Mouse (Mus musculus): Measurements from ENCODE around the gene Dnajc30.
"Not testable (repeated sequence)": the region's sequence is repeated elsewhere in the genome, so short reads cannot be mapped to it uniquely, and the experiment has no call there.

Gene Dnajc30

GRCm38 (mm10) chr5:135064382-135064766, 372 bp downstream of the Dnajc30 start:
- DNase-seq (ENCODE audit: low spot score in 2 of 2), result no peak

GRCm38 (mm10) chr5:135064909-135065446, 976 bp downstream of the Dnajc30 start, which contains the start of gene Bud23:
Gene Bud23, minus strand, starts transcription at chr5:135064959.
- not testable (repeated sequence) for DNase-seq (ENCODE audit: low spot score in 2 of 2)

GRCm38 (mm10) chr5:135066008-135066407, 2.0 kb downstream of the Dnajc30 start:
- DNase-seq (ENCODE audit: low spot score in 2 of 2), result no peak

GRCm38 (mm10) chr5:135070448-135070847, 6.4 kb downstream of the Dnajc30 start:
- DNase-seq (ENCODE audit: low spot score in 2 of 2), result no peak

DNA sequence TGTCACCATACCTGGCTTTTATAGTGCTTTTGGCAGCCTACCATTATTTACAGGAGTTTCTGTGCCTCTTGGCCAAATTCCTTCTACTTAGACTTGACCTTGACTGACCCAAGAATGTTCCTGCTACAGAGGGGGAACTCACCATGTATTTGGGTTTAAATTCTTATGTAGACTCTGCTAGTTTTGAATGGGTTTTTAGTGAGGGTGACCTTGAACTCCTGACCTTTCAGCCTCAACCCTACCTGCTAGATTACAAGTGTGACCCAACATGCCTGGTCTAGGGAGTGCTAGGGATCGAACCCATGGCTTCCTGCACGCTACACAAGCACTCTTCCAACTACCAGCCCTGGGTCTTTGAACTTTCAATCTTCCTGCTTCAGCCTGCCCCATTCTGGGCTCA, 8.1 kb downstream of the Dnajc30 start:
- DNase-seq (ENCODE audit: low spot score in 2 of 2), result no peak

DNA sequence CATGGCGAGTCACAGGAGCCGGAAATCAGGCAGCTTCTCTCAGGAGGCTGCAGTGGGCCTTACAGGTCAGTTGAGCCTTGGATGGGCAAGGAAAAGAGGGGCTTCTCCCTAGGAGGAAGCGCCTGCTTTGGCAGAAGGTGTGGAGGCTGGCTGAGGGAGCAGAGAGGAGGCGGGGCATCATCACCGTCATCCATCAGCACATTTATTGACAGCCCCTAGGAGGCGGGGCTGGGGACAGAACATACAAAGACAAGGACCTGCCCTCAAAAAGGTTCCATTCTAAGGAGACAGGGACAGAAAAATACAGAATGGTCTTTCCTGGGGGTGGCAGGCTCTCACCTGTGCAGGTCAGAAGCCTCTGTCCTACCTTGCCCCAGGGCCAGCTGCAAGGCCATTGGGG, 8.7 kb downstream of the Dnajc30 start:
- no peak for DNase-seq (ENCODE audit: low spot score in 2 of 2)

DNA sequence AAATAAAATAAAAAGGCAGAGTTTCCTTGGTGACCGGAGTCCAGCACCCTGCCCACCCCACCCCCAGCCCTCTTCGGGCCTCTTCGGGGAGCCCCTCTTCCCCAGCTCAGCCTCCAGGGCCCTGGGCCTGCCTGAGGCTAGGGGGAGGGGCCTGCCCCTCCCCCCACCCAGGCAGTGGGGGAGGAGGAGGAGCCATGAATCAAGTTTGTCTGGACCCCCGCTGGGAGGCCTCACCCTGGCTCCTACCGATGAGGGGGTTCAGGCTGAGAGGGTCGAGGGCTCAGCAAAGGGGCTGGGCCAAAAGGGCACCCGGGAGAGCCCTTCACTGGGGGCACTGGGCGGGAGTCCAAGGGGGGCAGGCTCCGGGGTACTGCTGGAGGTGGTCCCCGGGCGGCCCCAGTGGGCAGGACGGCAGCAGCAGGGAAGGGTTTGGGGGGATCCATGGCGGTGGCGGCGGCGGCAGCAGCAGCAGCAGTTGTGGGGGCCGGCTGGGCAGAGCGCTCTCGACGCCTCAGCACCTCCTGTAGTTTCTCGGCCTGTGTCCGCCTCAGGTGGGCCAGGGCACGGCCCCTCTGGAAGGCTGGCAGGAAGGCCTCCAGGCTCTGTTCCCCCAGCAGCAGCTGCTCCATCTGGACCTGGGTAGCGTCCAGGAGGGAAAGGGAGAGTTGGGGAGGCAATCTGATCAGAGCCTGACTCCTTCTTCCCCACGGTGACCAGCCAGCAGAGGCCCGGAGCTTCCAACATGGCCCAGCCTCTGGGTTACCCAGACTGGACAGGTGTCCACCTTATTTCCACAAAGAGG, 9.5 kb downstream of the Dnajc30 start:
- DNase-seq (ENCODE audit: low spot score in 2 of 2), result no peak

DNA sequence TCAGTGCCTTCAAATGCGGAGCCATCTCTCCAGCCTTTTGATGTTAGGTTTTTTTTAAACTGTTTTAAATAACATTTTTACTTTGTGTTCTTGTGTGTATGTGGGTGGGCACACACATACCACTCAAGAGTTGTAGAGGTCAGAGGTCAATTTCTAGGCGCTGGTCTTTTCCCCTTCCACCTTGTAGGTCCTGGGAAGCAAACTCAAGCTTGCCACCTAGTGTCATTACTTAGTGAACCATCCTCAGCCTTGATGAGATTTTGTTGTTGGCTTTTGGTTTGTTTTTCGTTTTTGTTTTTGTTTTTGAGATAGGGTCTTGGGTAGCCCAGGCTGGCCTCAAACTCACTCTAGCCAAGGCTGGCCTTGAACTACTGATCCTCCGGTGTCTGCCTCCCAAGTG, 11.7 kb downstream of the Dnajc30 start:
- DNase-seq (ENCODE audit: low spot score in 2 of 2), result no peak

- no peak for DNase-seq (ENCODE audit: low spot score in 2 of 2)
These were observed 12.4 kb downstream of the Dnajc30 start for GRCm38 (mm10) chr5:135076368-135076767.

- no peak for DNase-seq (ENCODE audit: low spot score in 2 of 2)
These were observed 13.0 kb downstream of the Dnajc30 start for GRCm38 (mm10) chr5:135076931-135077505.

DNA sequence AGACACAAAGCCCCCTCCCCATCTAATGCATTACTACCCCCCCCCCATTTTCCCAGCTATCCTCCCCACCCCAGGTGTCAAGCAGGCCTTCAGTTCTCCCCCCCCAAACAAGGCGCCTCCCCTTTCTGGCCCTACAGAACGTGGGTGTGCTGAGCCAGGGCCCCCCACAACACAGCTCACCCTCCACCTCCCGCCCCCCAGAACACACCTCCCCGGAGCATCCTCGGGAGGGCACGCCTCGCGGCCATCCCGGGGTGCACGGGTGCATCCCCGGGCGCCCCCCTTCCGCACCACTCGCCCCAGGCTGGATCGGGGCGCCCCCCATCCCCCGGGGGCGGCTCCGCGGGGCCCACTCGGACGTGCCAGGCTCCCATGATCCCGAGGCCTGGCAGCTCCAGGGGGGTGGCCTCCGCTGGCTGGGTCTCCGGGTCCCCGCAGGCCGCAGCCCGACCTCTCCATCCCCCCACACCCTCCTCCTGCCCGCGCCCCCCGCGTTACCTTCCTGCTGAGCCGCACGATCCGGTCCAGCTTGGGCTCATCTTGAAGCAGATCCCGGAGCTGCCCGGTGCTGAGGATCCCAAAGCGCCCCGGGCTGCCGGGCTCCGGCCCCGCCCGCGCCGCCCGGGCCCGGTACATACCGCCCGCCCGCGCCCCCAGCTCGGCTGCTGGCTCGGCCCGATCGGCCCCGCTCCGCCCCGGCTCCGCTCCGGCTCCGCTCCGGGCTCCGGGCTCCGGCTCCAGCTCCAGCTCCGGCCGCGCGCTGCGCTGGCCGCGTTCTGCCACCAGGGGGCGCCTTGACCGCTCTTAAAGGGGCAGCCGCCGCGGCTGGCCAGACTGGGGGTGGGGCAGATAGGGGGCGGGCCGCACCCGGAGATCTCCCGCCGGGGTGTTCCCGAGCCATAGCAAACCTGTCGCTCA, 13.8 kb downstream of the Dnajc30 start, which contains the start of gene Vps37d:
Gene Vps37d (minus strand): TSS at position 703 of the 918 bp plus-strand sequence.
- DNase-seq (ENCODE audit: low spot score in 2 of 2), result peak; percentile 76 to 87

DNA sequence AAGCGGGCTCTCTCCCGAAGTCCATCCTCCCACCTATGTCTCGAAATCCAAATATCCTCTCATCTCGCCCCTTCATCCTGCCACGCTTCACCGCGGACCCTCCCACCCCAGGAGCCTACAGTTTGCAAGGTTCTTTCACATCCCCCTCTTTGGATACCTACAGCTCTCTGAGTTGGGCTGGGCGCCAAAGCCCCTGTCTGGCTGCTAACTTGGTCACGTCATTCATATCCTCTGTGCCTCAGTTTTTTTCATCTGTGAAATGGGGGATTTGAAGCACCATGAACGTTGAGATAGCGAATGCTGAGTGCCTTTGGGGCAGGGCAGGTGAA, 14.4 kb downstream of the Dnajc30 start:
- DNase-seq (ENCODE audit: low spot score in 2 of 2), result no peak

- DNase-seq (ENCODE audit: low spot score in 2 of 2), result no peak
These were observed 15.6 kb downstream of the Dnajc30 start for GRCm38 (mm10) chr5:135079578-135079977.

DNA sequence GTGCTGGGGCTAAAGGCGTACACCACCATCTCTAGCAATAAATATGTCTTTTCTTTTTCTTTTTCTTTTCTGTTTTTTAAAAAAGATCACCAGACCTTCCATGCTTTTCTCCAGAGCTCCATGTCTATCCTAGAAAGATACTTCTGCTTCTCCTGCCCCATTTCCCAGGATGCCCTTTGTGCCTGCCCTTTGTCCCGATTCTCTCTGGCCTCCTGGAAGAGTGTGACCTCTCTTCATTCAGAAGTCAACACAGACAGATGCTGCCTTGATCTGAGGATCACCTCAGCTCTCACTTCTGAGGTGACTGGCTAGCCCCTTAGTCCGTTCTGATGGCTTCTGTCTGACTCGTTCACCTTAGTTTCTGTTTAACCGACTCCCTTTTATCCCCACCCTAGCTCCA, 16.5 kb downstream of the Dnajc30 start:
- no peak for DNase-seq (ENCODE audit: low spot score in 2 of 2)

DNA sequence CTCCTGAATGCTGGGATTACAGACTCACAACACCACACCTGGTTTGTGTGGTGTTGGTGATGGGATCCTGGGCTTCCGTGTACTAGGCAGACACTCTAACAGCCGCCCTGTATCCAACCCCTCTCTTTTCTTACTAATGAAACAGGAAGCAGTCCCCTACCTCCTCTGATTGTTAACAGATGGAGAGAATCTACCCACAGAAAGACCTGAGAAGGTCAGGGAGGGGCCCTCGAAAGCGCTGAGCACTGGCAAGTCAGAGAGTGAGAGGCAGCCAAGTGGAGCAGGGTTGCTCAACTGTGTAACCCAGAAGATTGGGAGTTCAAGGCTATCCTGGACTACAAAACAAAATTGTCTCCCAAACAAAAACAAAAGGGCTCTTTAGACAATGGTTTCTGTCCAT, 22.9 kb downstream of the Dnajc30 start:
- DNase-seq (ENCODE audit: low spot score in 2 of 2), result no peak

DNA sequence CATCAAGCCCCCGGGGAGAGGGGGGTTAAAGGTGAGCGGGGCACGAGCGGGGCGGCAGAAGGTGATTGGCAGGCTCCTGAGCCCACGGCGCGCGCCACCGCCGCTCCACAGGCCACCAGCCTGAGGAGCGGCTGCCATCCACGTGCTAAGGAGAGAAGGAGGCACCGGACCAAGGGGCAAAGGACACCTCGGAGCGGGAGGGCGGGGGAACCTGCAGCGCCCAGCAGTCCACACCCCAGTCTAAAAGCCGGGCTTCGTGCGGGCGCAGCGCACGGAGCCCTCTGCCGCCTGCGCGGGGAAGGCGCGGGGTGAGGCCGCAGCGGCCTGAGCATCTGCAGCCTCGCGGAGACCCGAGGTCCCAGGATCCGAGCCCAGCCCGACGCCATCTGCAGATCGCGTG, 25.7 kb downstream of the Dnajc30 start, which contains the start of gene Mlxipl:
Gene Mlxipl (plus strand): TSS at position 238 of the 400 bp plus-strand sequence.
- DNase-seq (ENCODE audit: low spot score in 2 of 2), result no peak

- DNase-seq (ENCODE audit: low spot score in 2 of 2), result no peak
These were observed 37.0 kb downstream of the Dnajc30 start for GRCm38 (mm10) chr5:135100981-135101380.

GRCm38 (mm10) chr5:135103999-135104660, 40.1 kb downstream of the Dnajc30 start:
- DNase-seq (ENCODE audit: low spot score in 2 of 2), result peak in 1 of 2 experiments; percentile 27

DNA sequence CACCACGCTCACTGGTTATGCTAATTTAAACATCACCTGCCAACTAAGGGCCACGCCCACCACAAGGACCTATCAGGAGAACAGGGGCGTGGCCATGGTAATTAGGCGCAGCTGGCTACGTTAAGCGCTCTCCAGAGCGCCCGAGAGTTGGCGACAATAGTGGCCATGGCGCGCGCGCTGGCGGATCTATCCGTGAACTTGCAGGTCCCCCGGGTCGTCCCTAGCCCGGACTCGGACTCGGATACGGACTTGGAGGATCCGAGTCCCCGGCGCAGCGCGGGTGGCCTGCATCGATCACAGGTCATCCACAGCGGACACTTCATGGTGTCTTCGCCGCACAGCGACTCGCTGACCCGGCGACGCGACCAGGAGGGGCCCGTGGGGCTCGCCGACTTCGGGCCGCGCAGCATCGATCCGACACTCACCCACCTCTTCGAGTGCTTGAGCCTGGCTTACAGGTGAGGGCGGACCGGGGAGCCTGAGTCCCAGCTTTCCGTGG, 42.8 kb downstream of the Dnajc30 start:
- DNase-seq (ENCODE audit: low spot score in 2 of 2), result peak; percentile 41 to 56

DNA sequence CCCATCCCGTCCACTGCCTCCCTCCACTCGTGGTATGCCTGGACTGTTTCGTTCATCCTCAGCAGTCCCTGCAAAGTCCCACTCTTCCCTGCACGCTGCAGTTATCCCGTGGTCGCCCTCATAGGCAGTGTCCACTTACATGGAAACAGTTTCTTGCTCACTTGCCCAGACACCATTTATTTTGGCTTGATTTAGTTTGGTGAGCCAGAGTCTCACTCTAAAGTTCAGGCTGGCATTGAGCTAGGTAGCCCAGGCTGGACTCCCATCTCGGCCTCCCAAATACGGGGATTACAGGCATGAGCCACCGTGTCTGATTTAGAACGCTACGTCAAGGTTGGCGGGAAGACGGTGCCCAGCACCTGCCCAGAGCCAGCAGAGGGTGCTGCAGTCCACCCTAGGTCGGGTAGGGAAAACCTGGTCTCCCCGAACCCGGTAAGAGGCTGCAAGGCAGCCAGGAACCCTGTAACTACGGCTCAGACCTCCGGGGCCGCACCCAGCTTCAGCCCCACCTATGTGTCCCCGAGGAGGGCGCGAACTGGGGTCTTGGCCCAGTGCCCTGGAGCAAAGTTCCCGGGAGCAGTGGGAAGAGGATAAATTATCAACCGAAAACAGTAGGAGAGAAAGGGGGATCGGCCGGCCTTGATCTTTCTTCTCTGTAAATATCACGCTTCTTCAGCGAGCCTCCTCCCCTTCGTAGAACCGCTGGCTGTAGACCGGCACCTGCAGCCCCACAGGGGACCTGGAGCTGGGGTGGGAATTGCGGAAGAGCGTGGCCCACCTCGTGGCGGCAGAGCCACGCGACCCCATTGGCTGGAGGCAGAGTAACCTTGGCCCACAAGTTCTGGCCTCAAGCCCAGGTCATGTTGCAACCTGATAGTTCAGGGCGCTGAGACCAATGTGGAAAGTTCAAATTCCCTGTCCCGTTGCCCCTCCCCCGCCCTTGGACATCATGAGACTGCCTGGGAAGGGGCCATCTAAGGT, 43.8 kb downstream of the Dnajc30 start:
- peak; percentile 5 to 25 for DNase-seq (ENCODE audit: low spot score in 2 of 2)
